Mouse (Mus musculus) heart, postnatal 0 days (tissue): ENCODE measurements around the gene Lrrc74a. TPM values are rescaled to one million over a fixed set of nuclear protein-coding genes. Genes with fewer than 3 reads are reported as not detected.

Source experiments
- ATAC-seq: fragments of 200-750 bp; cut with Nextera tagmentation; 2 replicates; pipeline ENCODE4 v1.8.0; 2017; ENCODE audit warnings: low read depth, moderate number of reproducible peaks, moderate library complexity; ENCODE audit not compliant: insufficient read depth
- DNase-seq: peaks from one replicate; pipeline ENCODE4 v3.0.0-alpha.2; 2016; ENCODE audit warnings: low spot score
- H3K27ac ChIP-seq: fragments of 300-500 bp; sonication (generic); 2 replicates; pipeline ENCODE4 v1.5.1; 2014; ENCODE audit warnings: low read depth, mild to moderate bottlenecking
- H3K27me3 ChIP-seq: fragments of 300-500 bp; sonication (generic); 2 replicates; pipeline ENCODE4 v1.6.1; 2014; ENCODE audit warnings: low read length, mixed read lengths; ENCODE audit not compliant: control insufficient read depth, insufficient read depth
- H3K36me3 ChIP-seq: fragments of 300-500 bp; sonication (generic); replicated peaks from 2 replicates; pipeline ENCODE4 v1.6.1; 2014; ENCODE audit warnings: low read length, mixed read lengths; ENCODE audit not compliant: control insufficient read depth, insufficient read depth
- H3K4me1 ChIP-seq: fragments of 300-500 bp; sonication (generic); 2 replicates; pipeline ENCODE4 v1.6.1; 2014; ENCODE audit warnings: antibody characterized with exemption; ENCODE audit not compliant: control insufficient read depth, insufficient read depth
- H3K4me2 ChIP-seq: fragments of 300-500 bp; sonication (generic); 2 replicates; pipeline ENCODE4 v1.6.1; 2014; ENCODE audit warnings: low read depth, mild to moderate bottlenecking, low read length, moderate library complexity
- H3K4me3 ChIP-seq: fragments of 300-500 bp; sonication (generic); 2 replicates; pipeline ENCODE4 v1.5.1; 2014; ENCODE audit warnings: low read depth, low read length
- H3K9ac ChIP-seq: fragments of 300-500 bp; sonication (generic); replicated peaks from 2 replicates; pipeline ENCODE4 v1.6.1; 2014; ENCODE audit warnings: low read depth, low read length, mixed read lengths
- H3K9me3 ChIP-seq: fragments of 300-500 bp; sonication (generic); replicated peaks from 2 replicates; pipeline ENCODE4 v1.6.1; 2016; ENCODE audit warnings: low read length; ENCODE audit not compliant: control insufficient read depth
- CTCF ChIP-seq: IDR thresholded peaks from 2 replicates; pipeline ENCODE4 v1.5.1; 2016; ENCODE audit warnings: antibody characterized with exemption, control low read depth, low read depth
- EP300 ChIP-seq: IDR thresholded peaks from 2 replicates; pipeline ENCODE4 v1.6.1; 2016; ENCODE audit warnings: antibody characterized with exemption, low read depth
- WGBS: fragments of 180-500 bp; shearing (Covaris S2); extraction: QIAGEN DNeasy Blood & Tissue Kit; methylation state at CpG from one replicate; pipeline ENCODE4 v1.1.7; 2014; 5-methylcytosine and 5-hydroxymethylcytosine counted together
- polyA plus RNA-seq: library from polyadenylated mRNA; unstranded; fragments of >200 nt; fragmentation: Nextera tagmentation; extraction: Ambion mirVana; gene quantifications from 2 replicates; pipeline ENCODE4 v1.2.1, GENCODE M21; 2015
- total RNA-seq: library from RNA; depleted of rRNA; stranded (reverse); fragments of >200 nt; gene quantifications from 2 replicates; pipeline ENCODE4 v1.2.3, GENCODE M21; 2014; ENCODE audit warnings: low replicate concordance

Lrrc74a gene
- total and polyA plus RNA-seq, 2 experiments from 2014 or later = not detected

DNA sequence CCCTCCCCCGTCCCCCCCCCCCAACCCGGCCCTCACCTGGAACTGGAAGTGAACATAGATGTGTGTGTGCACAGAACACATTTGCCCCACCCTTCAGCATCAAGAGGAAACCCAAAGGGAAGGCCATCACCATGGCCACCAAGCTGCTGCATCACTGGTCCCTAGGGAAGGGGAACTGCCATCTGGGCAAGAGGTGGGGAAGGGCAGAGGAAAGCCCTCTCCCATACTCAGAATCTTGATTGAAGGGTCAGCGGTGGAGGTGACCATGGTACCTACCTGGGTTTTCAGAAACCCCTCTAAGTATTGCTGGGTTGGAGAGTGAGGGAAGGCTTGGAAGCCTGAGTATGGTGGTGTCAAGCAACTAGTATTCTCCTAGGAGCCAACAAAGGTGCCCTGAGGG, 68.7 kb downstream of the Lrrc74a start:
- H3K9me3 ChIP-seq = no peaks in the 10 kb centered on the region
- WGBS = 58% methylated on average over 3 of the region's 3 CpGs
- TF ChIP-seq CTCF (no peak), EP300 (no peak)
- no peak overlapping the region for H3K9ac ChIP-seq
- DNase-seq (no peak), ATAC-seq (no peak)
- peak overlapping the region; percentile 98 for H3K27ac ChIP-seq
- no peaks in the 10 kb centered on the region for H3K27me3 ChIP-seq
- H3K4me2 ChIP-seq = 0 out of 2 replicates have a peak overlapping the region, but pooled peaks have one; percentile 51
- H3K4me3 ChIP-seq = no peak overlapping the region
- peaks cover 56% of the 10 kb centered on the region for H3K4me1 ChIP-seq
- H3K36me3 ChIP-seq = no peaks in the 10 kb centered on the region

DNA sequence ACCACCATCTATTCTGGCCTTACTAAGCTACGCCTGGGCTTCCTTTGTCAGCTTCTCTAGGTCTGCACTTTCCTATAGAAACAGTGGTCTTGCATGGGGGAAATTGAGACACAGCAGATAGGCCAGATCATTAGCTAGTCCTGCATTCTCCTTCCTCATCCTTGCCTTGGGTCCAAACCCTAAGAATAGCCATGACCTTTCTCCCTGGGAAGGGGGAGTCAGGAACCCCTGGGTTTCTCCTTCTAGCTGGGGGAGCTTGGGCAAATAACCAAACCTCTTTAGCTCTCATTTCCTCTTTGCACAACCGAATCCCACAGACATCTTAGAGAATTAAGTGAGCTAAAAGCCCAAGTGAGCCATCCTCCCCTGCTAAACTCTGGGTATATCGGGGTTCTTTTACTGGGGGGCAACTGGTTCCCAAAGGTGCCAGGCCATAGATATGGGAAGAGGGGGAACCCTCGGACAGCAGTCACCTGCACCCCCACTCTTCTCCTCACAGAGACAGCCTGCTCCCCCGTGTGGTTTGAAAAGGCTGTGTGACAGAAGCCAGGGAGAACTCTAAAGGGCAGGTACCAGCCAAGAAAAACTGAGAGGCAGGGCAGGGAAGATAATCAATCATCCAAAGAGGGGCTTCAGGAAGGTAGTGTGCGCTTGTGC, 69.6 kb downstream of the Lrrc74a start:
- no peaks in the 10 kb centered on the region for H3K36me3 ChIP-seq
- H3K4me1 ChIP-seq = peaks cover 56% of the 10 kb centered on the region
- WGBS = 41% methylated on average over 6 of the region's 6 CpGs
- peak; percentile 42 for TF ChIP-seq CTCF
- no peak for TF ChIP-seq EP300
- H3K9me3 ChIP-seq = no peaks in the 10 kb centered on the region
- no peaks in the 10 kb centered on the region for H3K27me3 ChIP-seq
- peak overlapping the region; percentile 52 for H3K27ac ChIP-seq
- ATAC-seq = no peak
- no peak overlapping the region for H3K9ac ChIP-seq
- H3K4me2 ChIP-seq = no peak overlapping the region
- H3K4me3 ChIP-seq = no peak overlapping the region
- DNase-seq = peak; percentile 45

DNA sequence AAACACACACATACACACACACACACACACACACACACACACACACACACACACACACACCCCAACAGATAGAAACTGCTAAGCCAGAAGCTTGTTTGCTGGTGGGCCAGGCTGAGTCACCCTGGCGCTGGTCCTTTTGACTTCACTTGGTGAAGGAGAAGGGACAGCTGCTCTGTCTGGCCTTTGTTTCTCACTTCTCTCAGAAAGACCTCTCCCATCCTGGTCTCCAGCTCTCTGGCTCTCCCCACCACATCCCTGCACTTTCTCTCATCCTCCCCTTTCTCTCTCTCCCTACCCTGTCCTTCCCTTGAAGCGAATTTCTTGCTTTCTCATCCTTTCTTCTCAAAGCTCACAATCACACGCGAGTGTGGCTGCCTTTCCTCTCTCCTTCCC, 70.1 kb downstream of the Lrrc74a start:
- no peak for ATAC-seq
- H3K9ac ChIP-seq = no peak overlapping the region
- peak; percentile 55 for DNase-seq
- peak overlapping the region; percentile 52 for H3K27ac ChIP-seq
- peaks cover 52% of the 10 kb centered on the region for H3K4me1 ChIP-seq
- H3K4me2 ChIP-seq = no peak overlapping the region
- H3K4me3 ChIP-seq = no peak overlapping the region
- no peaks in the 10 kb centered on the region for H3K27me3 ChIP-seq
- WGBS = 42% methylated on average over 4 of the region's 4 CpGs
- H3K9me3 ChIP-seq = no peaks in the 10 kb centered on the region
- no peaks in the 10 kb centered on the region for H3K36me3 ChIP-seq
- TF ChIP-seq EP300 = no peak
- TF ChIP-seq CTCF = no peak

DNA sequence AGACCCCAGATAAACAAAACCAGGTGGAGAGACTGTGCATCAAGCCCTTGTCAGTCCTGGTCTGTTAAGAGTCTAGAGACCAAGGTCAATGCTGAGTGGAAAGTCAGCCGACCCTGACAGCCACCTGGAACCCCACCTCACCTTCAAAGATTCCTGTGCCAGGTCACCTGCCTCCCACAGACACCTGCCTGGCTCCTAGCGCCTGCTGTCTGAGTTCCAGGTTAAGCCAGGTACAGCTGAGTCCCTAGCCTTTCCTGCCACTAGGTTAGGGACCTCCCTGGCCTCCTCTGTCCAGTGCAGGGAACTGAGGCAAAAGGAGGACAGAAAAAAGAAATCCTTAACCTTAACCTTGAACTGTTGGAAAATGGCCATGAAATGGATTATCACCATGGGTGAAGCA, 70.7 kb downstream of the Lrrc74a start:
- no peak overlapping the region for H3K4me3 ChIP-seq
- no peak overlapping the region for H3K4me2 ChIP-seq
- no peaks in the 10 kb centered on the region for H3K27me3 ChIP-seq
- H3K9ac ChIP-seq = no peak overlapping the region
- TF ChIP-seq CTCF (no peak), EP300 (no peak)
- 54% methylated on average over 2 of the region's 2 CpGs for WGBS
- H3K9me3 ChIP-seq = no peaks in the 10 kb centered on the region
- H3K4me1 ChIP-seq = peaks cover 50% of the 10 kb centered on the region
- no peaks in the 10 kb centered on the region for H3K36me3 ChIP-seq
- ATAC-seq (no peak), DNase-seq (no peak)
- peak overlapping the region; percentile 52; the same call in 1 of the 2 replicates for H3K27ac ChIP-seq

DNA sequence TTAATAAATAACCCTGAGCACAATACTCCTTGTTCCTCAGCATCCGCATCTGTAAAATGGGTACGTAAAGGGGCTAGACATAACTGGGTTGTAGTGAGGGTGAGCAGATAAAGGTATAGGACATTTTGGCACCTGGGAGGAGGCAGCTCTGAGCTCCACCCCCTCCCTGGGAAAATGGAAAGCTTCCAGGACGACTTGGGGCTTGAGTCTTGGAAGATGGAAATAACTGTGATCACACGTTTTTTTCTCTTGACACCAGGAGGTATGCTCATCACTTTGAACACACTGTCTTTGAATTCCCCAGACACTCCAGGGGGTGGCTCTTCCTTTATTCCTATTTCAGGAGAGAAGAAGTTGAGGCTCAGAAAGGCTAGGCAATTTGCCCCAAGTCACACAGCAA, 71.1 kb downstream of the Lrrc74a start:
- Histone ChIP-seq H3K36me3 (no peaks in the 10 kb centered on the region), H3K4me2 (no peak overlapping the region), H3K9me3 (no peaks in the 10 kb centered on the region), H3K9ac (no peak overlapping the region), H3K4me1 (peaks cover 49% of the 10 kb centered on the region), H3K27ac (no peak overlapping the region), H3K27me3 (no peaks in the 10 kb centered on the region), H3K4me3 (no peak overlapping the region)
- peak; percentile 3 for DNase-seq
- WGBS = 68% methylated on average over 4 of the region's 4 CpGs
- no peak for TF ChIP-seq CTCF
- TF ChIP-seq EP300 = no peak
- no peak for ATAC-seq
